Mouse (Mus musculus) lung, postnatal 0 days (tissue): ENCODE results near the gene Slc22a23.

Experiments used
- CTCF ChIP-seq: IDR thresholded peaks from 2 replicates; pipeline ENCODE4 v1.5.1; 2016; ENCODE audit warnings: antibody characterized with exemption, mild to moderate bottlenecking
- EP300 ChIP-seq: IDR thresholded peaks from 2 replicates; pipeline ENCODE4 v1.6.1; 2016; ENCODE audit warnings: antibody characterized with exemption, mild to moderate bottlenecking, control low read depth

GRCm38 (mm10) chr13:34353241-34353640 lies 8.3 kb upstream of the Slc22a23 start:
- no peak for TF ChIP-seq CTCF
- TF ChIP-seq EP300, result no peak
